Mouse (Mus musculus) retina, postnatal 1 day (tissue): ENCODE measurements around the gene Fam98c.
"Not testable (repeated sequence)": the region's sequence is repeated elsewhere in the genome, so short reads cannot be mapped to it uniquely, and the experiment has no call there.

Experiments
- DNase-seq: peaks from one replicate; pipeline ENCODE4 v3.0.0-alpha.2; 2012

The Fam98c gene

GRCm38 (mm10) chr7:29155838-29156782 is at the start of gene Fam98c:
Gene Fam98c (minus strand): TSS chr7:29156234.
- DNase-seq, result peak; percentile 90

- DNase-seq, result no peak
Measured at GRCm38 (mm10) chr7:29202577-29202976, 46.5 kb upstream of the Fam98c start.

- DNase-seq, result not testable (repeated sequence)
Measured at GRCm38 (mm10) chr7:29194230-29194629, 38.2 kb upstream of the Fam98c start.

DNA sequence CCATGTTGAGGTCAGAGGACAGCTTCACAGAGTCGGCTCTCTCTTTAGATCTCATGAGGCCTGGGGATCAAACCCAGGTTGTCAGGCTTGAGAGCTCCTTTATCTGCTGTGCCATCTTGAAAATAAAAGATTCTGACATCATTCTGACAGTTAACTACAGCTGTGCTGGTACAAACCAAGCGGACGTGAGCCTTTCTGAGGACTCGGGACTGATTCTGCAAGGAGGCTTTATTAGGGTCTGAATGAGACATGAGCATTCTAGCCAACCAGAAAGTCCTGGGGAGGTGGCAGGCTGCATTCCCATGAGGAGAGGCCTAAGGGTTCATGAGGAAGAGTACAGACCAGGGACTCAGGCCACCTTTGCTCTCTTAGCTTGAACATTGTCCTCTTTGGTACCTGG is 25.3 kb upstream of the Fam98c start:
- not testable (repeated sequence) for DNase-seq

- DNase-seq, result no peak
Measured at GRCm38 (mm10) chr7:29180854-29181236, 24.8 kb upstream of the Fam98c start.

DNA sequence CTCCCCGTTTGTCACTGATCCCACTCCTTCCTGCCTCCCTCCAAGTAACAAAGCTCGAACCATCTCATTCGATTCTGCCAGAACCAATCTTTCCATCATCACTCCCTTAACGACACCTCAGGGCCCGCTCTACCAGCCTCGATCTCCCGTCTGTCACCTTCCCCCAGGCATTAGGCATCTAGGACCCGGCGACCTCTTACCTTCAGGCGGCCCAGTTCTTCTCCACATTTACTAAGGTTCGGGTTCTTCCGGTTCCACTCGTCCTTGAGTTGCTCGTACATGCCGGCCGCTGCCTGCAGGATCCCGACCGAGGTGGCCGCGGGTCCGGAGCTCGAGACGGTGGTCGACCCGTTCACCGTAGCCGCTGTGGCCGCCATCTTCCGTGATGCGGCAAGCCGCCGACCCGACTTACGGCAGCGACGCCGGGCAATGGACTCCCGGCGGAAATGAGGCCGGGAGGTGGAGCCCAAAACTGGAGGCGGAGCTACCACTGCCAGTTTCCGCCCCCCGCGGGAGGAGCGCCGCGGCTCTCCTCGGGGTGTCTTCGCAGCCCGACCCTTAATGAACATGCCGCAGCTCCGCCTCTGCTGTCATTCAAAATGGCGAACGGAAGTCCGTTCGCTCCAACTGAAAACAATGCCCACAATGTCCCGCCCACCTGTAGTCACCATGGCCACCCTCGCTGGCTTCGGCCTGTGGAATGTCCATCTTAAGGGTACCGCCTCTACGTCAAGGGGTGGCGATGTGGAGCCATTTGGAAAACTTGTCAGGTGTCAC is 24.2 kb upstream of the Fam98c start, which contains the start of gene Psmd8:
TSS of gene Psmd8 (minus strand) at position 625 of the 777 bp plus-strand sequence.
- DNase-seq, result peak; percentile 99

GRCm38 (mm10) chr7:29179323-29179722 is 23.3 kb upstream of the Fam98c start:
- DNase-seq, result no peak

DNA sequence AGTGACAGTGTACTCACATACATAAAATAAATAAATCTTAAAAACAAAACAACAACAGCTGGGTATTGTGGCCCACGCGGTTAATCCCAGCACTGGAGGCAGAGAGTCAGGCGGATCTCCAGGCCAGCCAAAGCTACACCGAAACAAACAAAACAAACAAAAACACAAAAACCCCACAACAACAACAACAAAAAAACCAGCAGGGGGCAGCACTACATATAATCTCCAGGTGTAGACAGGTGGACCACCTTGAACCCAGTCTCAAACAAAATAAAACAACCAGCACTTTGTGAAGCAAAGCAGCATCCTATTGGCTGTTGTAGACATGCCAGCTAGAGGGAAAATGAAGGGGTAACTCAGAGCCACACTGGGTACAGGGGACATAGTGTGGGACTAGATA is 22.1 kb upstream of the Fam98c start:
- DNase-seq, result no peak

GRCm38 (mm10) chr7:29172390-29173016 is 16.5 kb upstream of the Fam98c start:
- DNase-seq, result no peak

GRCm38 (mm10) chr7:29171562-29172097 is 15.6 kb upstream of the Fam98c start:
- no peak for DNase-seq

- DNase-seq, result no peak
Measured at GRCm38 (mm10) chr7:29170755-29171561, 14.9 kb upstream of the Fam98c start.

GRCm38 (mm10) chr7:29170066-29170754 is 14.2 kb upstream of the Fam98c start, which contains the start of the genes Ggn and Spred3:
Gene Ggn (plus strand): TSS chr7:29170210.
Gene Spred3 (minus strand): TSS chr7:29170411.
- DNase-seq, result peak; percentile 82

DNA sequence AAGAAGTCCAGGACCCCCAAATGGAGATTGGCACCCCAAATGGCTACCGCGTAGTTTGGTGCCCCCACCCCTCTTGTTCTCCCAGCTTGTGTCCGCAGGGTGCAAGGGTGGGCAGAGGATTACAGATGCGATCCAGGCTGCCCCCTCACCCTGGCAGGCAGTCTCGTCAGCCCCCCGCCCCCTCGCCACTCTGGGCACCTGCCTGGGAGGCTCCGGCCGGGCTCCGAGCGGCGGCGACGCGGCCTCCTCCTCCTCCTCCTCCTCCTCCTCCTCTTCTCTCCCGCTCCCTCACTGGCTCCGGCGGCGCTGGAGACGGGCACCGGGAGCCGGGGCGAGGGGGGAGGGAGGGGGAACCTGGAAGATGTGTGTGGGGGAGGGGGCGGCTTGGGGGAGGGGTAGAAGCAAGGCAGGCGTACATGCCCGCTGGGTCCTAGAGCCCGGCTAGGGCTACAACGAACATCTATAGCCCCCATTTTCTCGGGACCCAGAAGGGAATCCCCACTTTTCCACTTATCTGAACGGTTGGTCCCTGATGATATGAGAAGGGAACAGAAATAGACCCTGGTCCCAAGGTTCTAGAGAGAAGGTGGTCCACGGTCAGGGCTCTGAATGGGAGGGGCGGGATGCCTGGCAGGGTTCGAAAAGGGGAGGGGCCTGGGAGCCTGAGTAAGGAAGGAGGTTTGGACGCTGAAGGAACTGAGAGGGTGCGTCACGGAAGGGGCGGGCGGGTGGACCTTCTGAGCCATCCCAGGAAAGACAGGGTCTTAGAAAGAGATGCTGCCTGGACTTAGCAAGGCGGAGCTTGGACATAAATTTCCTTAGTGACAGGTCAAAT is 13.4 kb upstream of the Fam98c start:
- DNase-seq, result peak; percentile 87

- peak; percentile 55 for DNase-seq
Measured at GRCm38 (mm10) chr7:29168791-29169230, 12.8 kb upstream of the Fam98c start.

DNA sequence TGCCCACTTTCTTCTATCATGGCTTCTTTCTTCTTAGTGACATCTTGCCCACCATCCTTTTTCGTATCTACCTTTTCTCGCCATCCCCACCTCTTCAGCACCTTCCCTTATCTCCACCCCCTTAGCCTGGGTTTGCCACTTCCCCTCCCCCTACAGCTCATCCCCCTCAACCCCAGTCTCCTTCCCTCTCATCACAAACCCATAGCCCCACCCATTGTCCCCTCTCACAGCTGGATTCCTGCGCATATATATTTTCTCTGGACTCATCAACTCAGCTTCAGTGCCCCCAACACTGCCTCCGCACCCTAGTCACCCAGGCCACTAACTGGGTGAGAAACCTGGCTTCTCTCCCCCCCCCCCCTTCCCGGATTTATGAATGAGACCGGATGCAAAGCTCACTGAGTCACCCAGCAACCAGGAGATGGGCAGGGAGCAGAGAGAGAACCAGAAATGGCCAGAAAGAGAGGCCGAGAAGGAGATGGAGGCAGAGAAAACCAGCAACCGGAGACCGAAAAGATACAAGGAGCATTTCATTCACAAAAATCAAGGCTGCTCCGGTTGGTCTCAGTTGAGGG is 12.2 kb upstream of the Fam98c start:
- peak; percentile 45 for DNase-seq

- no peak for DNase-seq
Measured at GRCm38 (mm10) chr7:29167656-29168055, 11.6 kb upstream of the Fam98c start.

- peak; percentile 46 for DNase-seq
Measured at GRCm38 (mm10) chr7:29162750-29163525, 6.9 kb upstream of the Fam98c start.

- DNase-seq, result no peak
Measured at GRCm38 (mm10) chr7:29162294-29162693, 6.3 kb upstream of the Fam98c start.

- peak; percentile 60 for DNase-seq
Measured at GRCm38 (mm10) chr7:29158264-29158663, 2.2 kb upstream of the Fam98c start.
